Mouse (Mus musculus): ENCODE results near the gene Arl5a. TPM values are rescaled to one million over a fixed set of nuclear protein-coding genes. Genes with fewer than 3 reads are reported as not detected.
A peak's percentile ranks its signal among the peaks of the same experiment; 100 is the strongest.

The Arl5a gene
- polyA plus RNA-seq, 1 experiment from 2014 or later, result 21.9 TPM

DNA sequence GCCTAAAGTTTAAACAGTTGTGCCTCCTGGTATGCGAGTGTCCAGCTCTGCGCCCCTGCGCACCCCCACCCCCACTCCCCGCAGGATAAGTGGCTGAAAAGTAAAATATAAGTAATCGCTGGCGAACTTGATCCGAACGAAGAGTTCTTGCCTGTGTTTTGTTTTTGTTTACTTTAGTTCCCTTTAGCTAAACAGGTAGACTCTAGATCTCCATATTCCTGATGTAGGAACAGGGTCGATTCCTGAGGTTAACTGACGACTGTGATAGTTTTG lies 758 bp upstream of the Arl5a start:
- Histone ChIP-seq H3K27me3 (ENCODE audit: insufficient read depth, low read length) (no peaks in the 10 kb centered on the region), H3K9ac (replicated peaks) (peak overlapping the region; percentile 74), H3K4me2 (ENCODE audit: low read depth, low read length) (peak overlapping the region; percentile 92), H3K27ac (ENCODE audit: low read depth) (peak overlapping the region; percentile 95), H3K36me3 (replicated peaks; ENCODE audit: insufficient read depth, low read length) (no peaks in the 10 kb centered on the region), H3K4me3 (ENCODE audit: low read depth, low read length) (peak overlapping the region; percentile 97), H3K4me1 (ENCODE audit: insufficient read depth) (peaks cover 17% of the 10 kb centered on the region), H3K9me3 (ENCODE audit: low read length) (no peaks in the 10 kb centered on the region)
- 24% methylated on average over 10 of the region's 10 CpGs for WGBS (ENCODE audit: insufficient replicate concordance)
- ATAC-seq (no peak), DNase-seq (no peak)
- TF ChIP-seq CTCF (IDR thresholded peaks at IDR 0.05; ENCODE audit: low read depth), result no peak

DNA sequence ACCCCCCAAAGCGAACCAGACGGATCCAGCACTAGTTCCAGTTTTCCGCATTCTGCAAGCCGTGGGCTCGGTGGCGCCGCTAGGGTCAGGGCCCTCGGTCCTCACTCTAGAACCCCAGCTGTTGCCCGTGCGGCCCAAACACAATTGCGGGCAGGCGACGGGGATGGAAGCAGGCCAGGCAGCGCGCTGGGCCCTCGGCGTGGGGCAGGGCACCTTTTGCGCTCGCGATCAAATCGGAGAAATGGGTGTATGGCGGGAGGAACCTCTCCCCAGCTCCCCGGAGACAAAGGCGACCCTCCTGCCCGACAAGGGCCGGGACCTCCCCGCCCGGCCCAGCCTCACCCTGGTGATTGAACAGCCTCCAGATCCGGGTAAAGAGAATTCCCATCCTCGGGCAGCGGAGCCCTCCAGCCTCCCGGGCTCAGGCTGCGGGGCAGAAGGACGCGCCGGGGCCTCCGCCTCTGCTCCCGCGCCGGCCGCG lies 413 bp downstream of the Arl5a start:
- peak overlapping the region; percentile 97 for H3K4me3 ChIP-seq (ENCODE audit: low read depth, low read length)

DNA sequence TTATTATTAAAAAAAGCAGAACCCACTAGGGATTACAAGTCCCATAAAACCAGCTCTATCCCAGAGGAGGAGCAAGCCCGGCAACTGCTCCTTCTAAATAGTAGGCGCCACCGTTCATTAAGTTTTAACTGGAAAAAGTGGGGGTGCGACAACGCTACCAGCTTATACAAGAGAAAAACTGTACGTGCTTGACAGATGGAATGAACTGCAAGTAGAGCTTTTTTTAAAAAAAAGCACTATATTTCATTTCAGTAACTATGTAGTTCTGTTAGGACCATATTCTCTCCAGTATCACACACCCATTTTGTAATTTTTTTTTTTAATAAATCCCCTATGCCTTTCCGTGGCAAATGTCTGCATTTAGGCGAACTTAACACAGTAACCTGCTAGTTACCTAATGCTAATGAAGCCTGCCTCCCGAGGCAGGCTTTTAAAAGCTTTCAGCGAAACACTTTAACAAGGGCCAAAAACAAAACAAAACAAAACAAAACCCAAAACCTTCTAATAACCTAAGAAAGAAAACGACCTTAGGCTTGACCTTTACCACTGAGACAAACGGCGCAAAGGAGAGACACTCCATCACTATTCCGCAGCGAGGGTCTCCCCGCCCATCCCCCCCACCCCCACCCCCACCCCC lies 972 bp downstream of the Arl5a start:
- Histone ChIP-seq H3K9me3 (ENCODE audit: low read length) (no peaks in the 10 kb centered on the region), H3K27me3 (ENCODE audit: insufficient read depth, low read length) (no peaks in the 10 kb centered on the region), H3K27ac (ENCODE audit: low read depth) (peak overlapping the region; percentile 95), H3K4me1 (ENCODE audit: insufficient read depth) (peaks cover 20% of the 10 kb centered on the region), H3K36me3 (replicated peaks; ENCODE audit: insufficient read depth, low read length) (no peaks in the 10 kb centered on the region), H3K4me2 (ENCODE audit: low read depth, low read length) (peak overlapping the region; percentile 92), H3K9ac (replicated peaks) (peak overlapping the region; percentile 99), H3K4me3 (ENCODE audit: low read depth, low read length) (peak overlapping the region; percentile 97)
- TF ChIP-seq CTCF (IDR thresholded peaks at IDR 0.05; ENCODE audit: low read depth) (no peak), EP300 (IDR thresholded peaks at IDR 0.05; ENCODE audit: low read depth) (no peak)
- 2% methylated on average over 16 of the region's 16 CpGs for whole genome bisulfite sequencing (ENCODE audit: insufficient replicate concordance)
- ATAC-seq (no peak), DNase-seq (no peak)

More for the DNA sequence above, 413 bp downstream of the Arl5a start:
- Histone ChIP-seq H3K9ac (replicated peaks) (peak overlapping the region; percentile 99), H3K27me3 (ENCODE audit: insufficient read depth, low read length) (no peaks in the 10 kb centered on the region), H3K4me1 (ENCODE audit: insufficient read depth) (peaks cover 18% of the 10 kb centered on the region), H3K36me3 (replicated peaks; ENCODE audit: insufficient read depth, low read length) (no peaks in the 10 kb centered on the region), H3K4me2 (ENCODE audit: low read depth, low read length) (peak overlapping the region; percentile 92), H3K27ac (ENCODE audit: low read depth) (peak overlapping the region; percentile 95), H3K9me3 (ENCODE audit: low read length) (no peaks in the 10 kb centered on the region)
- ATAC-seq (peak; percentile 41), DNase-seq (peak; percentile 72)
- TF ChIP-seq CTCF (IDR thresholded peaks at IDR 0.05; ENCODE audit: low read depth) (no peak), EP300 (IDR thresholded peaks at IDR 0.05; ENCODE audit: low read depth) (no peak)
- under 1% methylated on average over 42 of the region's 42 CpGs for WGBS (ENCODE audit: insufficient replicate concordance)

DNA sequence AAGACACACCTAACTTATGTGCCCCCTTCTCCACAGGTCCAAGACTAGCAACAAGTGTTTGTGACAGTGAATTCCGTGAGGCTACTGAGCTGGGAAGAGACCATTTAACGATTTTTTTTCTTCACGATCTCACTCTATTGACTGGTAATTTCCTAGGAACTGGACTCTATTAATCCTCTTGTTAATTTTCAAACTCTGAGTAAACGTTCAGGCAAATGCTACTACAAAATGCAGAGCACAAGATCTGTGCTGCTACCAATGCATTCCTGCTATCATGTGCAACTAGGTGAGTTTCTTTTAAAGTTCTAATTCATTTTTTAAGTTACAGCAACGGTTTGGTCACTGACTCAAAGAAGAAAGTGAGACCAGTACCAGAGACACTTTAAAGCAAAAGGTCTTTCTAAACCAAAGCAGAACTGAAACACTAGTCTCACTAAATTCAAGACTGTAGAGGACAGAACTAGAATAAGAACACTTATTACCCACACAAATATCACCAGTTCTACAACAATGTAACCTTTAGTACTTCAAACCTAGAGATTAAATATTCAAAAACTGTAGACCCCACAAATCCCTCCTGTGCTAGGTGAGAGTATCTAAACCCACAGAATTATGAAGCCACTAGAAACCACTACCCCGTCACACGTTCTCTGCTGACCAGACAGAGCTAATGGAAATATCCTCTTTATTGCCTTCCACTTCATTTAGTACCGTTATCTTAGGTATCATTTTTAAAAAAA lies 1.7 kb downstream of the Arl5a start:
- H3K4me2 ChIP-seq (ENCODE audit: low read depth, low read length), result peak overlapping the region; percentile 92
- no peaks in the 10 kb centered on the region for H3K36me3 ChIP-seq (replicated peaks; ENCODE audit: insufficient read depth, low read length)
- peak overlapping the region; percentile 95 for H3K27ac ChIP-seq (ENCODE audit: low read depth)
- 33% methylated on average over 8 of the region's 8 CpGs for WGBS (ENCODE audit: insufficient replicate concordance)
- peak overlapping the region; percentile 99 for H3K9ac ChIP-seq (replicated peaks)
- peaks cover 23% of the 10 kb centered on the region for H3K4me1 ChIP-seq (ENCODE audit: insufficient read depth)
- H3K9me3 ChIP-seq (ENCODE audit: low read length), result no peaks in the 10 kb centered on the region
- no peaks in the 10 kb centered on the region for H3K27me3 ChIP-seq (ENCODE audit: insufficient read depth, low read length)
- no peak for DNase-seq
- peak overlapping the region; percentile 97 for H3K4me3 ChIP-seq (ENCODE audit: low read depth, low read length)
- TF ChIP-seq CTCF (IDR thresholded peaks at IDR 0.05; ENCODE audit: low read depth) (no peak), EP300 (IDR thresholded peaks at IDR 0.05; ENCODE audit: low read depth) (no peak)
- no peak for ATAC-seq

DNA sequence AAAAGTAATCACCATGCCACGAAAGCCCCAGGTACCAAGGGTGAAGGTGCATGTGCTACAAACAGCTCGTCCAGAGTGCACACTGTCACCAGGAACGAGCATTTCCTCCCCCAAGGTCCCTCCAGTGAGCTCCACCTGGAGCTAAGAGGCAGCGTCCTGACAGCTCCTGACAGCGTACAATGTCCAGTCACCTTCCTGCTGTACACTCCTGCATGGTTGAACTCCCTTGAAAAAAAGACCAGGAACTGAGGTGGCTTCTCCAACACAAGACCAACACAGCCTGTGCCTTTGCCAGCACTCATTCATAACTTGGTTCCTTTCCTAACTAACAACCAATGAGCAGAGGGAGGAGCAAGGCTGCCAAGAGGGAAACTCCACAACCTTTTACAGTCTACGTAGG lies 3.5 kb downstream of the Arl5a start:
- DNase-seq, result no peak
- Histone ChIP-seq H3K9me3 (ENCODE audit: low read length) (no peaks in the 10 kb centered on the region), H3K4me2 (ENCODE audit: low read depth, low read length) (peak overlapping the region; percentile 92), H3K27ac (ENCODE audit: low read depth) (peak overlapping the region; percentile 95), H3K9ac (replicated peaks) (peak overlapping the region; percentile 66), H3K4me1 (ENCODE audit: insufficient read depth) (peaks cover 27% of the 10 kb centered on the region), H3K36me3 (replicated peaks; ENCODE audit: insufficient read depth, low read length) (0 out of 2 replicates have a peak, but pooled peaks cover under 1% of the 10 kb centered on the region), H3K27me3 (ENCODE audit: insufficient read depth, low read length) (no peaks in the 10 kb centered on the region), H3K4me3 (ENCODE audit: low read depth, low read length) (no peak overlapping the region)
- 45% methylated on average over 6 of the region's 6 CpGs for whole genome bisulfite sequencing (ENCODE audit: insufficient replicate concordance)
- TF ChIP-seq CTCF (IDR thresholded peaks at IDR 0.05; ENCODE audit: low read depth) (no peak), EP300 (IDR thresholded peaks at IDR 0.05; ENCODE audit: low read depth) (no peak)
- no peak for ATAC-seq

DNA sequence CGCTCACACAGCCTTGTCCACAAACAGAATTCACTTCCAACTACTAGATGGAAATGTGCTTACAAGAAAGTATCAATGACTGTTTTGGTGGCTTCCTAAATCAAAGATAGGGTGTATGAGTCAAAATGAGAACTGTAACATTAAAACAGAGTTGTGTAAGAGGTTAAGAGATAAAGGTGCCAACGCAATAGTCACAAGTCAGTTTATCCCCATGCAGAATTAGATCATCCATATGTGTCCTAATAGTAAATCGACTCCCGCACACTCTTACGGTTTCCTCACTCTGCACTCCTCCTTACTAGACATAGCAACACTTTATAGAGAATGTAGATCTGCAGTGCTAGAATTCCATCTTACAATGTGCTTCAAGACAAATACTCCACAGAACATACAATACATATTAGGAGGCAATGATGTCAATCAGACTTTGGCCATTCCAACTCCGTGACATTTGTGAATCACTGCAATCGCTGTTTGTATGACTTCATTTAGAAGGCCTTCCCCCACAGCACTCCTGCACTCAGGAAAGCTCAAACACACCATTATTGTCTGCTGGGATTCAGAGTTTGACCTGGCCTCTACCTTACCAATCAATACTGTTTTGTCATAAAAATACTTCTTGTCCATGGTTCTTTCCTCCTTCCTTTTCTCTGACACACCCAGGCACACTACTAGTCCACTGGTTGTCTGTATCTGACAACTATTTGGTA lies 4.5 kb downstream of the Arl5a start:
- peaks cover 9% of the 10 kb centered on the region for H3K36me3 ChIP-seq (replicated peaks; ENCODE audit: insufficient read depth, low read length)
- H3K4me3 ChIP-seq (ENCODE audit: low read depth, low read length), result no peak overlapping the region
- peak overlapping the region; percentile 92 for H3K4me2 ChIP-seq (ENCODE audit: low read depth, low read length)
- ATAC-seq (peak; percentile 73), DNase-seq (no peak)
- peaks cover 23% of the 10 kb centered on the region for H3K4me1 ChIP-seq (ENCODE audit: insufficient read depth)
- 71% methylated on average over 7 of the region's 7 CpGs for WGBS (ENCODE audit: insufficient replicate concordance)
- peak overlapping the region; percentile 95 for H3K27ac ChIP-seq (ENCODE audit: low read depth)
- H3K27me3 ChIP-seq (ENCODE audit: insufficient read depth, low read length), result no peaks in the 10 kb centered on the region
- H3K9ac ChIP-seq (replicated peaks), result 0 out of 2 replicates have a peak overlapping the region, but pooled peaks have one; percentile 42
- no peaks in the 10 kb centered on the region for H3K9me3 ChIP-seq (ENCODE audit: low read length)
- no peak for TF ChIP-seq EP300 (IDR thresholded peaks at IDR 0.05; ENCODE audit: low read depth)
- no peak for TF ChIP-seq CTCF (IDR thresholded peaks at IDR 0.05; ENCODE audit: low read depth)
